8 mouse cellular contexts compared by ENCODE assay signal in the genomic region with DNA sequence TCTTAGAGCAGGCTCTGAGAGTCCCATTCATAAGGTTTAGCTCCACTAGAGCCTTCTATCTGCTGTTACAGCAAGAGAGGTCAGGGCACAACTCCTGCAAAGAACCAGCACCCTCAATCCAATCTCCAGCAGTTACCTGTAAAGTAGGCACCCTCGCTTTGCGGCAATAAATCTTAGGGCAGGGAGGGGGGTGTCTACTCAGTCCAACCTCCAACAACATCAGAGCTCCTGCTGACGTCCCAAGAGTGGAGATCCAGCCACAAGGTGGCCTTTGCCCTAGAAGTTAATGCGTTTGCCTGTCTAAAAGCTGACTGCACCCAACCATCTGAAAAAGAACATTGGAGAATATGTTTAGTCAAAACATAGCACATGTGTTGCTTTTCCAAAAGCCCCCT. TPM values are rescaled to one million over a fixed set of nuclear protein-coding genes. Genes with fewer than 3 reads are reported as not detected.
DNase-seq lines count a peak whose midpoint lies in the region; ATAC-seq and TF ChIP-seq lines count a peak whose summit lies in the region.

No protein-coding gene starts in this region.

- no peak overlapping the region for H3K4me3 ChIP-seq in liver, embryonic 11.5 days (ENCODE audit: low read depth, low read length)
- peak overlapping the region; percentile 66 for H3K4me3 ChIP-seq in heart, postnatal 0 days (ENCODE audit: low read depth, low read length)
- peak overlapping the region; percentile 61 for H3K4me3 ChIP-seq in midbrain, embryonic 16.5 days (ENCODE audit: low read depth, low read length)

- no peaks in the 10 kb centered on the region for H3K9me3 ChIP-seq in liver, embryonic 11.5 days (ENCODE audit: control insufficient read depth, low read length)
- no peaks in the 10 kb centered on the region for H3K9me3 ChIP-seq in heart, postnatal 0 days (replicated peaks; ENCODE audit: control insufficient read depth, low read length)
- no peaks in the 10 kb centered on the region for H3K9me3 ChIP-seq in midbrain, embryonic 16.5 days (replicated peaks; ENCODE audit: control insufficient read depth, low read length, poor library complexity, severe bottlenecking)

- H3K36me3 ChIP-seq in liver, embryonic 11.5 days (ENCODE audit: control insufficient read depth, insufficient read depth, low read length) = no peaks in the 10 kb centered on the region
- H3K36me3 ChIP-seq in heart, postnatal 0 days (replicated peaks; ENCODE audit: control insufficient read depth, insufficient read depth, low read length) = no peaks in the 10 kb centered on the region
- H3K36me3 ChIP-seq in midbrain, embryonic 16.5 days (ENCODE audit: control insufficient read depth, insufficient read depth, low read length) = no peaks in the 10 kb centered on the region

- TF ChIP-seq POLR2A in brain, embryonic 14.5 days (IDR thresholded peaks at IDR 0.05; ENCODE audit: borderline replicate concordance, extremely low read depth, insufficient read depth, insufficient read length, poor library complexity, severe bottlenecking) = no peak

- H3K4me1 ChIP-seq in liver, embryonic 11.5 days (replicated peaks; ENCODE audit: control insufficient read depth, insufficient read depth, low read length) = peaks cover 21% of the 10 kb centered on the region; the same call in 1 of the 2 replicates
- peaks cover 62% of the 10 kb centered on the region for H3K4me1 ChIP-seq in heart, postnatal 0 days (ENCODE audit: control insufficient read depth, insufficient read depth)
- H3K4me1 ChIP-seq in midbrain, embryonic 16.5 days (ENCODE audit: control insufficient read depth, insufficient read depth, low read length) = peaks cover 17% of the 10 kb centered on the region; the same call in 1 of the 2 replicates

- TF ChIP-seq EP300 in heart, postnatal 0 days (IDR thresholded peaks at IDR 0.05; ENCODE audit: low read depth) = no peak

- no peak for DNase-seq in liver, embryonic 11.5 days (ENCODE audit: low spot score)
- DNase-seq in liver = no peak
- DNase-seq in brain, embryonic 14.5 days (ENCODE audit: low read depth) = peak; percentile 22
- DNase-seq in heart, postnatal 0 days (ENCODE audit: low spot score) = peak; percentile 62
- no peak for DNase-seq in c-Kit-positive CD71-positive TER-119-positive erythroid progenitor cells, embryonic 14.5 days (ENCODE audit: low spot score)
- DNase-seq in adrenal gland, postnatal 4 days (ENCODE audit: low spot score in 2 of 2) = no peak
- no peak for DNase-seq in layer of hippocampus, postnatal 25 days (ENCODE audit: extremely low spot score in 1 of 2, low spot score in 1 of 2)

- H3K9ac ChIP-seq in liver, embryonic 11.5 days (ENCODE audit: low read depth, low read length) = no peak overlapping the region
- H3K9ac ChIP-seq in heart, postnatal 0 days (replicated peaks; ENCODE audit: low read depth, low read length) = peak overlapping the region; percentile 73; the same call in 1 of the 2 replicates
- peak overlapping the region; percentile 77 for H3K9ac ChIP-seq in midbrain, embryonic 16.5 days (ENCODE audit: low read depth, low read length)

- no peak for ATAC-seq in liver, embryonic 11.5 days (replicated peaks; ENCODE audit: low FRiP score)
- ATAC-seq in heart, postnatal 0 days (ENCODE audit: insufficient read depth, low read depth) = no peak; the same call in 1 of the 2 replicates
- no peak for ATAC-seq in midbrain, embryonic 16.5 days

- no peak for TF ChIP-seq CTCF in brain, embryonic 14.5 days (IDR thresholded peaks at IDR 0.05; ENCODE audit: borderline replicate concordance, extremely low read depth, insufficient read depth, insufficient read length)
- TF ChIP-seq CTCF in heart, postnatal 0 days (IDR thresholded peaks at IDR 0.05; ENCODE audit: low read depth) = peak; percentile 32

- no peak overlapping the region for H3K27ac ChIP-seq in liver, embryonic 11.5 days (ENCODE audit: low read depth, low read length)
- peak overlapping the region; percentile 85 for H3K27ac ChIP-seq in heart, postnatal 0 days (ENCODE audit: low read depth)
- H3K27ac ChIP-seq in midbrain, embryonic 16.5 days (ENCODE audit: low read length) = peak overlapping the region; percentile 91

- peaks cover 36% of the 10 kb centered on the region for H3K27me3 ChIP-seq in liver, embryonic 11.5 days (replicated peaks; ENCODE audit: control insufficient read depth, insufficient read depth, low read length)
- no peaks in the 10 kb centered on the region; the same call in 1 of the 2 replicates for H3K27me3 ChIP-seq in heart, postnatal 0 days (ENCODE audit: control insufficient read depth, insufficient read depth, low read length)
- H3K27me3 ChIP-seq in midbrain, embryonic 16.5 days (ENCODE audit: control insufficient read depth, insufficient read depth, low read depth, low read length) = no peaks in the 10 kb centered on the region

- H3K4me2 ChIP-seq in liver, embryonic 11.5 days = peak overlapping the region; percentile 94; the same call in 1 of the 2 replicates
- H3K4me2 ChIP-seq in heart, postnatal 0 days (ENCODE audit: low read depth, low read length) = peak overlapping the region; percentile 93
- peak overlapping the region; percentile 57 for H3K4me2 ChIP-seq in midbrain, embryonic 16.5 days (ENCODE audit: low read length)

- 44% methylated on average over 4 of the region's 4 CpGs for WGBS in liver, embryonic 11.5 days
- WGBS in heart, postnatal 0 days = 17% methylated on average over 4 of the region's 4 CpGs
- 46% methylated on average over 4 of the region's 4 CpGs for WGBS in midbrain, embryonic 16.5 days

RNA-seq across cellular contexts. Expression of a gene that starts 58.2 kb away (rescaled TPM):
- polyA plus RNA-seq in liver, embryonic 11.5 days (2014; fragmentation: Nextera tagmentation; extraction: Ambion mirVana) = 9.4 and 11.4 TPM in 2 replicates
- 29.5 and 32.0 TPM in 2 replicates for polyA plus RNA-seq in brain, embryonic 14.5 days (2012; rRNA removed)
- 31.7 and 44.4 TPM in 2 replicates for total RNA-seq in heart, postnatal 0 days (2014; rRNA removed; ENCODE audit: low replicate concordance)
- 12.6 and 17.5 TPM in 2 replicates for polyA plus RNA-seq in heart, postnatal 0 days (2015; fragmentation: Nextera tagmentation; extraction: Ambion mirVana)
- polyA plus RNA-seq in midbrain, embryonic 16.5 days (2015; fragmentation: Nextera tagmentation; extraction: Ambion mirVana) = 31.8 and 33.8 TPM in 2 replicates
- 1 to 10 TPM; 9.1 to 9.7 TPM for total RNA-seq in adrenal gland, postnatal 4 days (2021)
- total RNA-seq in layer of hippocampus, postnatal 25 days (2021) = 10 to 100 TPM; 76.0 to 81.4 TPM

Comparison
In these comparisons a context has a peak if more than half of its experiments do, and no peak if none do; other contexts are left out.
1. DNase-seq: peak in brain, embryonic 14.5 days (single experiment) and heart, postnatal 0 days (single experiment); none in liver, embryonic 11.5 days (single experiment), liver (single experiment), c-Kit-positive CD71-positive TER-119-positive erythroid progenitor cells, embryonic 14.5 days (single experiment), adrenal gland, postnatal 4 days (0 of 2) and layer of hippocampus, postnatal 25 days (0 of 2).
2. Peak in every context shown above with its lines, with median percentiles within 50 percentile points of each other: H3K4me2 ChIP-seq.